Mouse (Mus musculus): ENCODE results near the gene Frmd4a.

DNA sequence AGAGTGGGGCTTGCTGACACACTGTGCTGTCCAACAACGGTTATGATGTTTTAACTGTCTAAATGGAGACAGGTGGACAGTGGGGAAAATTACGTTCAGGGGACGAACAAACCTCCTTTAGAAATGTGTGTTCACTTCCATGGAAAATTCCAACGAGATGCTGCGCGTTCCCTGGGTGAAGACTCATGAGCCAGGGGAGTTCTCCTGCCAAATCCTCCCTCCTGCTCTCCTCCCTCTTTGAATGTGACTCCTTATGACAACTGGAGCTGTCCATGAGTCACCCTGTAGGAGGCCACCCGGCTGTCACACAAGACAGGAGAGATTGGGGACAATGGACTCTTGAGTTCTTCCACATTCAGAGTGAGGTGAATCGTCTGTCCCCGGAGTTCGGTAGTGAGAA, 486.9 kb downstream of the Frmd4a start:
- TF ChIP-seq CTCF (IDR thresholded peaks at IDR 0.05; ENCODE audit: low read depth, low read length), result no peak
- no peak for TF ChIP-seq TAL1 (conservative IDR thresholded peaks at IDR 0.05; ENCODE audit: low read depth, low read length)
- TF ChIP-seq POLR2AphosphoS5 (IDR thresholded peaks at IDR 0.05; ENCODE audit: insufficient replicate concordance, low read depth, low read length), result no peak
- no peak for TF ChIP-seq GATA2 (IDR thresholded peaks at IDR 0.05; ENCODE audit: borderline replicate concordance, low read depth, low read length)
- TF ChIP-seq GATA1 (IDR thresholded peaks at IDR 0.05; ENCODE audit: borderline replicate concordance, low read length), result no peak

All from G1E (cell line).